Mouse (Mus musculus) stomach, embryonic 14.5 days (tissue): ENCODE measurements around the gene Cnpy1. TPM values are rescaled to one million over a fixed set of nuclear protein-coding genes. Genes with fewer than 3 reads are reported as not detected.

Experiments
- ATAC-seq: fragments of 200-750 bp; cut with Nextera tagmentation; 2 replicates; pipeline ENCODE4 v1.8.0; 2017; ENCODE audit warnings: low read depth, moderate TSS enrichment; ENCODE audit not compliant: insufficient number of reproducible peaks, insufficient read depth, low FRiP score
- H3K27ac ChIP-seq: fragments of 300-500 bp; sonication (generic); 2 replicates; pipeline ENCODE4 v1.5.1; 2014; ENCODE audit warnings: mild to moderate bottlenecking, low read length, moderate library complexity, mixed read lengths
- H3K27me3 ChIP-seq: fragments of 300-500 bp; sonication (generic); 2 replicates; pipeline ENCODE4 v1.6.1; 2014; ENCODE audit warnings: low read length, control low read depth, mixed read lengths; ENCODE audit not compliant: control insufficient read depth, insufficient read depth
- H3K36me3 ChIP-seq: fragments of 300-500 bp; sonication (generic); 2 replicates; pipeline ENCODE4 v1.6.1; 2014; ENCODE audit warnings: mild to moderate bottlenecking, control low read depth, low read length, moderate library complexity, mixed read lengths; ENCODE audit not compliant: control insufficient read depth, insufficient read depth
- H3K4me1 ChIP-seq: fragments of 300-500 bp; sonication (generic); 2 replicates; pipeline ENCODE4 v1.6.1; 2014; ENCODE audit warnings: low read length, control low read depth, mixed read lengths; ENCODE audit not compliant: control insufficient read depth, insufficient read depth
- H3K4me2 ChIP-seq: fragments of 300-500 bp; sonication (generic); replicated peaks from 2 replicates; pipeline ENCODE4 v1.6.1; 2014; ENCODE audit warnings: low read depth, low read length, control low read depth
- H3K4me3 ChIP-seq: fragments of 300-500 bp; sonication (generic); 2 replicates; pipeline ENCODE4 v1.5.1; 2014; ENCODE audit warnings: low read depth, low read length, control low read depth
- H3K9ac ChIP-seq: fragments of 300-500 bp; sonication (generic); replicated peaks from 2 replicates; pipeline ENCODE4 v1.6.1; 2014; ENCODE audit warnings: low read depth, mild to moderate bottlenecking, control low read depth, low read length, moderate library complexity, mixed read lengths
- H3K9me3 ChIP-seq: fragments of 300-500 bp; sonication (generic); 2 replicates; pipeline ENCODE4 v1.6.1; 2016; ENCODE audit warnings: low read depth, low read length, control low read depth; ENCODE audit not compliant: control insufficient read depth
- WGBS: fragments of 180-500 bp; shearing (Covaris S2); extraction: QIAGEN DNeasy Blood & Tissue Kit; methylation state at CpG from one replicate; pipeline ENCODE4 v1.1.7; 2014; 5-methylcytosine and 5-hydroxymethylcytosine counted together
- polyA plus RNA-seq: library from polyadenylated mRNA; unstranded; fragments of >200 nt; fragmentation: Nextera tagmentation; extraction: Ambion mirVana; gene quantifications from 2 replicates; pipeline ENCODE4 v1.2.1, GENCODE M21; 2014

Cnpy1 gene
- polyA plus RNA-seq, 1 experiment from 2014 or later, result not detected

DNA sequence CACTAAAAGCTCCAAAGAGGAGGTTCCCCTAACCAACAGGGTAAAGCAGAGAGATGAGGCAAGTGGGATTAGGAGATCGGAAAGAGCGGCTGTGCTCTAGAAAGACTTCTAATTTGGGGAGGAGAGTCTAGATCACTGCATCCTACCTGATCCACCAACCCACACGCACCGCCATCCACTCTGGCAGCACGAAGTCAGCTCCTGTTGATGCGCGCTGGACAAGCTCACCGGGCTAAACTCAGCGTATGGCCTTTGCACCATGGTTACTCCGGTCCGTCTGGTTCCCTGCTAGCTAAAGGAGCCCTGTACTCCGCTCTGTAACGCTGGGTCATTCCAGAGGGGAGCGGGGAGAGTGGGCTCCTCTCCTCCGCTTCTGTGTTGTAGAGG is 86.5 kb downstream of the Cnpy1 start:
- WGBS, result 2% methylated on average over 15 of the region's 15 CpGs
- Histone ChIP-seq H3K4me1 (no peaks in the 10 kb centered on the region), H3K36me3 (no peaks in the 10 kb centered on the region), H3K27ac (no peak overlapping the region), H3K4me2 (no peak overlapping the region), H3K27me3 (peaks cover 72% of the 10 kb centered on the region), H3K4me3 (no peak overlapping the region), H3K9ac (no peak overlapping the region), H3K9me3 (no peaks in the 10 kb centered on the region)
- 0 out of 2 replicates have a peak, but pooled peaks have one; percentile 33 for ATAC-seq

DNA sequence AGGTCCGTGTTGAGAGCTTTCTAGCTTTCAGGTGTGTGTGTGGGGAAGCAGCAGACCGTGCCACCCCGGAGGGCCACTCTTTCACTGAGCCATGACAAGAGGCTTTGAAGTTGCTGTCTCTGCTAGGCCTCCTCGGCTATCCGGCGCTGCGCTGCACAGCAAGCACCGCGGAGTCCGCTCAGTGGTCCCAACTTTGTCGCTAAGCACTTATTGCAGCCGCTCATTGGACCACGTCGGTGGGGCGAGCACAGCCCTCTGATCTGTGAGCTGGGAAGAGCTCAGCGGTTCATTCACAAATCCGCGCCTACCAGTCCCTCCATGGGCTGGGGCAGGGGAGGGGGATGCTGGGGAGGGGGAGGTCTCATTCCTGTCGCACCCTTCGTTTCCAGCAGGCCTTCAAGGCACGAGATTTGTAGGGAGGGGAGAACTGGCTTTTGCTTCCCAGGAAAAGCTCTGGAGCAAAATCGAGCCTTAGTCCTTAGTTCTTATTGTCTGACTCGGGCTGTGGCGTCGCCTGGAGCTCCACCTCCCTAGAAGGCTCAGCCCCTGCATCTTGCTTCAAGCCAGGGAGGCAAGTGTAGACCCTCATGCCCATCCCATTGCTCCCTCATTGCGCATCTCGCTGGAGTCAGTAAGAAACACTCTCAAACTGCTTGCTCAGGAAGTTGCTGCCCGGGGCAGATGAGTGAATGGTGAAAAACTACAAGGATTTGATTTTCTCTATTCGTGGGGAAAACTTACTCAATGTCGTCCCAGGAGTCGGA is 87.1 kb downstream of the Cnpy1 start:
- H3K4me2 ChIP-seq, result no peak overlapping the region
- ATAC-seq, result no peak

DNA sequence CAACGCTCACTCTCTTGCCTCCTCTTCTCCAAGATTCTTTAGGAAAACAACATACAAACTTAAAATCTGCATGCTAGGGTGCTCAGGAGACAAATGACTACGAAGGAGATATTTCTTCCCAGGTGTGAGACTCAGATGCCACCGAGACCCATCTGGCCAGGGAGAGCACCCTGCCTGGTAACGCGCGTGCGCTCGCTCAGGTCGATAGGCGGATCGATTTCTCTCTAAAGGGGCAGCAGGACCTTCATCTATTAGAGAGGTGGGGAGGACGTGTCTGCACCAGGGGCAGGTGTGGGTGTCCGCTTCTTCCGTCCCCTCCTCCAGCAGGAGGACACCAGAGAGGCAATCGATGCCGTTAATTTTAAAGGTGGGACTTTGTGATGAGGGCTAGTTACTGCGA is 87.8 kb downstream of the Cnpy1 start:
- no peaks in the 10 kb centered on the region for H3K9me3 ChIP-seq
- peaks cover 64% of the 10 kb centered on the region for H3K27me3 ChIP-seq
- 1% methylated on average over 17 of the region's 17 CpGs for WGBS
- H3K4me2 ChIP-seq, result no peak overlapping the region
- H3K9ac ChIP-seq, result no peak overlapping the region
- H3K27ac ChIP-seq, result no peak overlapping the region
- ATAC-seq, result no peak
- no peaks in the 10 kb centered on the region for H3K4me1 ChIP-seq
- no peak overlapping the region for H3K4me3 ChIP-seq
- no peaks in the 10 kb centered on the region for H3K36me3 ChIP-seq

More for the DNA sequence above, 87.1 kb downstream of the Cnpy1 start:
- no peaks in the 10 kb centered on the region for H3K4me1 ChIP-seq
- 1% methylated on average over 31 of the region's 31 CpGs for WGBS
- H3K36me3 ChIP-seq, result no peaks in the 10 kb centered on the region
- H3K9ac ChIP-seq, result no peak overlapping the region
- H3K27ac ChIP-seq, result no peak overlapping the region
- H3K4me3 ChIP-seq, result no peak overlapping the region
- no peaks in the 10 kb centered on the region for H3K9me3 ChIP-seq
- H3K27me3 ChIP-seq, result peaks cover 67% of the 10 kb centered on the region

DNA sequence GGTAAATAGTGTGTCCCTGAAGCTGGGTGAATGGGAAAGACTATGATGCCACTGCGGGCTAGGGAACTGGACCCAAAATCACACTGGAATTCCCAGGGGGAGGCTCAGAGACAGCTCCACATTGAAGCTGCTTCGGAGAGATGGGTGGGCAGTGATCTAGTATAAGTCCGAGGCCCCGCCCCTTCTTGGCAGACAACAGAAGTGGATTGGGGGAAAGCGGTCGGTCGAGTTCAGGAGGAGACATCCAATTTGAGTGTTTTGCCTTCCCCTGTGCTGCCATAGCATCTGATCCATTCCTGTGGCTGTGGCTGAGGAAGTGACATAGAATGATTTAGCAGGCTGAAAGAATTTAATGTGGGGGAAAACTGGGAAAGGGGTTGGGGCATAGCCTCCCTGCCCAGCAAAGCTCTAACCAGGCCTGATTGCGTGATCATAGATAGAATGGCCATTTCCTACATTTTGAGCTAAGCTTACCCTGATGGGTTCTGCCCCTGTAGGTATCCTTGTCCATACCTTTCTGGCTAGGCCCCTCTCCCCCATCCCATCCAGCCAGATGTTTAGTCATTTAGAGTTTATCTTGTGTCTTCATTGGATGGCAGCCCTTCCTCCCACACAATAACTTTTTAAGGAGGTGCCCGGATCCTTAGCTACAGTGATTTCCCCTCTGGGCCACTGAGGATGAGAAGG is 88.4 kb downstream of the Cnpy1 start:
- H3K27ac ChIP-seq, result no peak overlapping the region
- ATAC-seq, result no peak
- H3K36me3 ChIP-seq, result no peaks in the 10 kb centered on the region
- H3K27me3 ChIP-seq, result peaks cover 61% of the 10 kb centered on the region
- WGBS, result 3% methylated on average over 9 of the region's 9 CpGs
- no peak overlapping the region for H3K9ac ChIP-seq
- H3K4me1 ChIP-seq, result no peaks in the 10 kb centered on the region
- no peaks in the 10 kb centered on the region for H3K9me3 ChIP-seq
- H3K4me3 ChIP-seq, result no peak overlapping the region
- no peak overlapping the region for H3K4me2 ChIP-seq

Other genes with a start within 250 kb of the Cnpy1 start
- 69.4 and 92.6 TPM in 2 replicates for gene Insig1, start 174.4 kb downstream of the Cnpy1 start, polyA plus RNA-seq
- not detected in 2 replicates for gene En2, start 80.1 kb downstream of the Cnpy1 start, polyA plus RNA-seq
- gene Rbm33, start 71.3 kb upstream of the Cnpy1 start, polyA plus RNA-seq, result 26.4 and 27.4 TPM in 2 replicates
- 4.6 and 5.3 TPM in 2 replicates for gene Shh, start 221.4 kb upstream of the Cnpy1 start, polyA plus RNA-seq